Mouse (Mus musculus) inflammation-experienced regulatory T-cells (primary cell): ENCODE measurements around the gene Olfr136. TPM values are rescaled to one million over a fixed set of nuclear protein-coding genes. Genes with fewer than 3 reads are reported as not detected.

ENCODE experiments used
- polyA plus RNA-seq, 2 experiments: library from polyadenylated mRNA; unstranded; fragments of 100-300 nt; shearing (Covaris generic); gene quantifications; one replicate each; pipeline ENCODE4 v1.2.1; 2017

The Olfr136 gene
- 1 to 10 TPM in 1 of 2 experiments, not detected in 1; 1.5 TPM for polyA plus RNA-seq

DNA sequence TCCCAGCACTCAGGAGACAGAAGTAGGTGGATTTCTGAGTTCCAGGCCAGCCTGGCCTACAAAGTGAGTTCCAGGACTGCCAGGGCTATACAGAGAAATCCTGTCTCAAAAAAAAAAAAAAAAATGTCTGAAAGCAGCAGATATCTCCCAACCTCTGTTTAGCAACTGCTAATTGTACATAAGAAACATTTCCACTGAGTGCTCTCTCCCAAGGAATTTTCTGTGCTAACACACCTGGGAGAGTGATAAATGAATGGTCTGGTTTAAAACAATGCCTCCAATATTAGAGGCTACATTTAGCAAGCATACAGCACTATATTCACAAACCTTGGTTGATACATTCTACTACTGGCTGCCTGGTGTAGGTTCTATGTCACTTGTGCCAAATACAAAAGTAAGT, at the start of gene Olfr136:
Gene Olfr136, plus strand, starts transcription at position 301 of the 400 bp plus-strand sequence.

DNA sequence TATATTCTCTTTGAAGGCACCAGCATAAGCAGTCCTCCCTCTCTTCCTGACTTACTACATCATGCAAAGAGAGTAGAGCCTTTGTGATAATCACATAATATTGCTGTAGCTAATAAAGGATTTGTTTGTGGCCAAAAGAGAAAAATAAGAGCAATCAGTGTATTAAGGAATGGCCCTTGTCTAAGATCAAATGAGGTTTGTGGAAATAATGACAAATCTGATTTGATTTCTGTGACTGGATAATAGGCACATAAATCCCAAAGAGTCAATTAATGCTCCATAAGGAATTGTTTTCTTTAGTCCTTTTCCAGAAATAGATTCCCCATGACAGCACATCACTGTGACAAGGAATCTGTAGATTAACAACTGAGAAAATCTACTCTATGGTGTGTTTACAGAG, 22.2 kb upstream of the Olfr136 start, which contains the start of gene Olfr137:
Gene Olfr137, minus strand, starts transcription at position 101 of the 400 bp plus-strand sequence.

Other genes with a start within 250 kb of the Olfr136 start
- gene Olfr131, start 241.1 kb upstream of the Olfr136 start, polyA plus RNA-seq, result under 1 TPM in 1 of 2 experiments, not detected in 1; 0.17 TPM
- not detected for gene Olfr132, start 195.3 kb upstream of the Olfr136 start, polyA plus RNA-seq
- not detected for gene Olfr133, start 184.6 kb upstream of the Olfr136 start, polyA plus RNA-seq
- 1 to 10 TPM in 1 of 2 experiments, under 1 TPM in 1; 0.17 to 1.6 TPM for gene Olfr134, start 158.4 kb upstream of the Olfr136 start, polyA plus RNA-seq
- gene Olfr135, start 125.5 kb upstream of the Olfr136 start, polyA plus RNA-seq, result not detected
- under 1 TPM in 1 of 2 experiments, not detected in 1; 0.23 TPM for gene Olfr138, start 68.8 kb upstream of the Olfr136 start, polyA plus RNA-seq
- gene Olfr137, start 22.3 kb upstream of the Olfr136 start, polyA plus RNA-seq, result not detected
- not detected for gene Esp36, start 90.4 kb downstream of the Olfr136 start, polyA plus RNA-seq
- 1 to 10 TPM in 1 of 2 experiments, under 1 TPM in 1; 0.14 to 1.1 TPM for gene Esp34, start 224.4 kb downstream of the Olfr136 start, polyA plus RNA-seq